Mouse (Mus musculus) adrenal gland, postnatal 14 days (tissue): Measurements from ENCODE around the gene Sars2. TPM values are rescaled to one million over a fixed set of nuclear protein-coding genes. Genes with fewer than 3 reads are reported as not detected.

ENCODE experiments used
- total RNA-seq: library from RNA; stranded (reverse); gene quantifications from 2 replicates; pipeline ENCODE4 v1.2.3, GENCODE M21; 2021

Gene Sars2
- total RNA-seq, 1 experiment from 2014 or later: 17.6 TPM

Other genes with a start within 250 kb of the Sars2 start
- not detected in 2 replicates for gene Ifnl2, start 231.5 kb upstream of the Sars2 start, total RNA-seq
- not detected in 2 replicates for gene Ifnl3, start 219.2 kb upstream of the Sars2 start, total RNA-seq
- not detected in 2 replicates for gene Sycn, start 201.1 kb upstream of the Sars2 start, total RNA-seq
- 0.41 TPM in 1 of 2 replicates, not detected in the other for gene Nccrp1, start 194.7 kb upstream of the Sars2 start, total RNA-seq
- gene Samd4b, start 143.8 kb upstream of the Sars2 start, total RNA-seq: 52.3 and 56.3 TPM in 2 replicates
- 22.0 and 25.6 TPM in 2 replicates for gene Pak4, start 143.8 kb upstream of the Sars2 start, total RNA-seq
- gene Acp7, start 110.7 kb upstream of the Sars2 start, total RNA-seq: not detected in 2 replicates
- gene Fbxo27, start 49.1 kb upstream of the Sars2 start, total RNA-seq: 0.63 and 2.6 TPM in 2 replicates
- gene Fbxo17, start 25.2 kb upstream of the Sars2 start, total RNA-seq: 2.3 and 4.4 TPM in 2 replicates
- 82.1 and 82.9 TPM in 2 replicates for gene Mrps12, start 172 bp upstream of the Sars2 start, total RNA-seq
- gene Ccer2, start 14.2 kb downstream of the Sars2 start, total RNA-seq: not detected in 2 replicates
- 66.5 and 78.3 TPM in 2 replicates for gene Sirt2, start 24.7 kb downstream of the Sars2 start, total RNA-seq
- gene Nfkbib, start 25.5 kb downstream of the Sars2 start, total RNA-seq: 38.5 and 43.0 TPM in 2 replicates
- gene Rinl, start 47.0 kb downstream of the Sars2 start, total RNA-seq: 3.1 and 7.3 TPM in 2 replicates
- 423 and 480 TPM in 2 replicates for gene Hnrnpl, start 66.5 kb downstream of the Sars2 start, total RNA-seq
- 1,138 and 1,196 TPM in 2 replicates for gene Ech1, start 83.2 kb downstream of the Sars2 start, total RNA-seq
- 18.7 and 32.4 TPM in 2 replicates for gene Lgals4, start 91.9 kb downstream of the Sars2 start, total RNA-seq
- 1.1 TPM in 1 of 2 replicates, not detected in the other for gene Lgals7, start 121.9 kb downstream of the Sars2 start, total RNA-seq
- gene Capn12, start 139.4 kb downstream of the Sars2 start, total RNA-seq: 0.19 and 0.60 TPM in 2 replicates
- 271 and 282 TPM in 2 replicates for gene Actn4, start 220.3 kb downstream of the Sars2 start, total RNA-seq
- 233 and 240 TPM in 2 replicates for gene Eif3k, start 239.9 kb downstream of the Sars2 start, total RNA-seq
- gene Map4k1, start 240.1 kb downstream of the Sars2 start, total RNA-seq: 1.8 and 7.9 TPM in 2 replicates